Mouse (Mus musculus): Measurements from ENCODE around the gene Mgarp. TPM values are rescaled to one million over a fixed set of nuclear protein-coding genes. Genes with fewer than 3 reads are reported as not detected.
"Not testable (repeated sequence)": the region's sequence is repeated elsewhere in the genome, so short reads cannot be mapped to it uniquely, and the experiment has no call there.

Gene Mgarp
- polyA plus RNA-seq, 1 experiment from 2014 or later: 2.5 TPM

- not testable (repeated sequence) for H3K27me3 ChIP-seq (replicated peaks; ENCODE audit: control insufficient read depth, insufficient read depth, low read length); H3K9me3 ChIP-seq (ENCODE audit: control insufficient read depth, low read length); H3K36me3 ChIP-seq (ENCODE audit: control insufficient read depth, insufficient read depth, low read length); H3K9ac ChIP-seq (ENCODE audit: low read depth, low read length); H3K4me1 ChIP-seq (ENCODE audit: control insufficient read depth, insufficient read depth, low read length); ATAC-seq (ENCODE audit: low read depth); H3K4me2 ChIP-seq (ENCODE audit: low read depth, low read length); DNase-seq (ENCODE audit: low spot score); H3K27ac ChIP-seq (replicated peaks; ENCODE audit: low read depth, low read length); H3K4me3 ChIP-seq (ENCODE audit: low read depth, low read length)
- WGBS: 94% methylated on average over 3 of the region's 3 CpGs
Measured at GRCm38 (mm10) chr3:51393018-51393417, 3.5 kb downstream of the Mgarp start.

GRCm38 (mm10) chr3:51391591-51391990 is 4.9 kb downstream of the Mgarp start:
- no peak overlapping the region for H3K27ac ChIP-seq (replicated peaks; ENCODE audit: low read depth, low read length)
- H3K9me3 ChIP-seq (ENCODE audit: control insufficient read depth, low read length): no peaks in the 10 kb centered on the region
- DNase-seq (ENCODE audit: low spot score) (no peak), ATAC-seq (ENCODE audit: low read depth) (no peak)
- H3K4me2 ChIP-seq (ENCODE audit: low read depth, low read length): no peak overlapping the region
- 84% methylated on average over 5 of the region's 5 CpGs for WGBS
- no peak overlapping the region for H3K9ac ChIP-seq (ENCODE audit: low read depth, low read length)
- peaks cover 9% of the 10 kb centered on the region for H3K27me3 ChIP-seq (replicated peaks; ENCODE audit: control insufficient read depth, insufficient read depth, low read length)
- H3K36me3 ChIP-seq (ENCODE audit: control insufficient read depth, insufficient read depth, low read length): no peaks in the 10 kb centered on the region
- H3K4me1 ChIP-seq (ENCODE audit: control insufficient read depth, insufficient read depth, low read length): peaks cover 3% of the 10 kb centered on the region; the same call in 1 of the 2 replicates
- no peak overlapping the region for H3K4me3 ChIP-seq (ENCODE audit: low read depth, low read length)

- H3K27ac ChIP-seq (replicated peaks; ENCODE audit: low read depth, low read length): no peak overlapping the region
- no peaks in the 10 kb centered on the region for H3K36me3 ChIP-seq (ENCODE audit: control insufficient read depth, insufficient read depth, low read length)
- H3K9ac ChIP-seq (ENCODE audit: low read depth, low read length): no peak overlapping the region
- H3K4me2 ChIP-seq (ENCODE audit: low read depth, low read length): no peak overlapping the region
- WGBS: 82% methylated on average over 5 of the region's 5 CpGs
- H3K4me3 ChIP-seq (ENCODE audit: low read depth, low read length): no peak overlapping the region
- peaks cover 3% of the 10 kb centered on the region; the same call in 1 of the 2 replicates for H3K4me1 ChIP-seq (ENCODE audit: control insufficient read depth, insufficient read depth, low read length)
- ATAC-seq (ENCODE audit: low read depth) (no peak), DNase-seq (ENCODE audit: low spot score) (no peak)
- H3K9me3 ChIP-seq (ENCODE audit: control insufficient read depth, low read length): no peaks in the 10 kb centered on the region
- H3K27me3 ChIP-seq (replicated peaks; ENCODE audit: control insufficient read depth, insufficient read depth, low read length): peaks cover 9% of the 10 kb centered on the region
Measured at GRCm38 (mm10) chr3:51391095-51391494, 5.4 kb downstream of the Mgarp start.

- no peak overlapping the region for H3K27ac ChIP-seq (replicated peaks; ENCODE audit: low read depth, low read length)
- no peak for ATAC-seq (ENCODE audit: low read depth)
- DNase-seq (ENCODE audit: low spot score): no peak
- WGBS: 3% methylated on average over 13 of the region's 13 CpGs
- H3K9ac ChIP-seq (ENCODE audit: low read depth, low read length): peak overlapping the region; percentile 28; the same call in 1 of the 2 replicates
- peak overlapping the region; percentile 18; the same call in 1 of the 2 replicates for H3K4me3 ChIP-seq (ENCODE audit: low read depth, low read length)
- no peaks in the 10 kb centered on the region for H3K36me3 ChIP-seq (ENCODE audit: control insufficient read depth, insufficient read depth, low read length)
- H3K27me3 ChIP-seq (replicated peaks; ENCODE audit: control insufficient read depth, insufficient read depth, low read length): no peaks in the 10 kb centered on the region
- no peaks in the 10 kb centered on the region for H3K9me3 ChIP-seq (ENCODE audit: control insufficient read depth, low read length)
- H3K4me1 ChIP-seq (ENCODE audit: control insufficient read depth, insufficient read depth, low read length): 0 out of 2 replicates have a peak, but pooled peaks cover 3% of the 10 kb centered on the region
- H3K4me2 ChIP-seq (ENCODE audit: low read depth, low read length): peak overlapping the region; percentile 51
Measured at GRCm38 (mm10) chr3:51388904-51389303, 7.6 kb downstream of the Mgarp start.

GRCm38 (mm10) chr3:51387868-51388381 is 8.6 kb downstream of the Mgarp start:
- Histone ChIP-seq H3K4me3 (ENCODE audit: low read depth, low read length) (no peak overlapping the region), H3K4me1 (ENCODE audit: control insufficient read depth, insufficient read depth, low read length) (0 out of 2 replicates have a peak, but pooled peaks cover 3% of the 10 kb centered on the region), H3K27ac (replicated peaks; ENCODE audit: low read depth, low read length) (no peak overlapping the region), H3K27me3 (replicated peaks; ENCODE audit: control insufficient read depth, insufficient read depth, low read length) (no peaks in the 10 kb centered on the region), H3K36me3 (ENCODE audit: control insufficient read depth, insufficient read depth, low read length) (no peaks in the 10 kb centered on the region), H3K9me3 (ENCODE audit: control insufficient read depth, low read length) (no peaks in the 10 kb centered on the region), H3K9ac (ENCODE audit: low read depth, low read length) (no peak overlapping the region), H3K4me2 (ENCODE audit: low read depth, low read length) (no peak overlapping the region)
- DNase-seq (ENCODE audit: low spot score): no peak
- ATAC-seq (ENCODE audit: low read depth): no peak
- WGBS: 64% methylated on average over 8 of the region's 8 CpGs

- WGBS: 84% methylated on average over 3 of the region's 3 CpGs
- Histone ChIP-seq H3K9me3 (ENCODE audit: control insufficient read depth, low read length) (no peaks in the 10 kb centered on the region), H3K4me2 (ENCODE audit: low read depth, low read length) (no peak overlapping the region), H3K27ac (replicated peaks; ENCODE audit: low read depth, low read length) (no peak overlapping the region), H3K36me3 (ENCODE audit: control insufficient read depth, insufficient read depth, low read length) (no peaks in the 10 kb centered on the region), H3K4me1 (ENCODE audit: control insufficient read depth, insufficient read depth, low read length) (0 out of 2 replicates have a peak, but pooled peaks cover 3% of the 10 kb centered on the region), H3K9ac (ENCODE audit: low read depth, low read length) (no peak overlapping the region), H3K4me3 (ENCODE audit: low read depth, low read length) (no peak overlapping the region), H3K27me3 (replicated peaks; ENCODE audit: control insufficient read depth, insufficient read depth, low read length) (no peaks in the 10 kb centered on the region)
- DNase-seq (ENCODE audit: low spot score) (no peak), ATAC-seq (ENCODE audit: low read depth) (no peak)
Measured at GRCm38 (mm10) chr3:51387134-51387451, 9.4 kb downstream of the Mgarp start.

- Histone ChIP-seq H3K27ac (replicated peaks; ENCODE audit: low read depth, low read length) (no peak overlapping the region), H3K4me2 (ENCODE audit: low read depth, low read length) (no peak overlapping the region), H3K27me3 (replicated peaks; ENCODE audit: control insufficient read depth, insufficient read depth, low read length) (no peaks in the 10 kb centered on the region), H3K36me3 (ENCODE audit: control insufficient read depth, insufficient read depth, low read length) (no peaks in the 10 kb centered on the region), H3K9me3 (ENCODE audit: control insufficient read depth, low read length) (no peaks in the 10 kb centered on the region), H3K4me1 (ENCODE audit: control insufficient read depth, insufficient read depth, low read length) (0 out of 2 replicates have a peak, but pooled peaks cover 3% of the 10 kb centered on the region), H3K9ac (ENCODE audit: low read depth, low read length) (no peak overlapping the region), H3K4me3 (ENCODE audit: low read depth, low read length) (no peak overlapping the region)
- WGBS: 34% methylated on average over 12 of the region's 12 CpGs
- DNase-seq (ENCODE audit: low spot score): peak; percentile 73
- ATAC-seq (ENCODE audit: low read depth): 0 out of 2 replicates have a peak, but pooled peaks have one; percentile 57
Measured at GRCm38 (mm10) chr3:51386441-51387133, 10.0 kb downstream of the Mgarp start.

- Histone ChIP-seq H3K27ac (replicated peaks; ENCODE audit: low read depth, low read length) (no peak overlapping the region), H3K4me3 (ENCODE audit: low read depth, low read length) (no peak overlapping the region), H3K36me3 (ENCODE audit: control insufficient read depth, insufficient read depth, low read length) (no peaks in the 10 kb centered on the region), H3K9ac (ENCODE audit: low read depth, low read length) (no peak overlapping the region), H3K9me3 (ENCODE audit: control insufficient read depth, low read length) (no peaks in the 10 kb centered on the region), H3K4me1 (ENCODE audit: control insufficient read depth, insufficient read depth, low read length) (0 out of 2 replicates have a peak, but pooled peaks cover 3% of the 10 kb centered on the region), H3K4me2 (ENCODE audit: low read depth, low read length) (no peak overlapping the region), H3K27me3 (replicated peaks; ENCODE audit: control insufficient read depth, insufficient read depth, low read length) (no peaks in the 10 kb centered on the region)
- ATAC-seq (ENCODE audit: low read depth): peak; percentile 67; the same call in 1 of the 2 replicates
- DNase-seq (ENCODE audit: low spot score): peak; percentile 70
- 72% methylated on average over 12 of the region's 12 CpGs for WGBS
Measured at GRCm38 (mm10) chr3:51383409-51383808, 13.1 kb downstream of the Mgarp start.

GRCm38 (mm10) chr3:51380660-51381014 is 15.9 kb downstream of the Mgarp start:
- H3K4me1 ChIP-seq (ENCODE audit: control insufficient read depth, insufficient read depth, low read length): no peaks in the 10 kb centered on the region; the same call in 1 of the 2 replicates
- 70% methylated on average over 2 of the region's 5 CpGs for WGBS

More at GRCm38 (mm10) chr3:51380660-51381014, 15.9 kb downstream of the Mgarp start:
- Histone ChIP-seq H3K4me3 (ENCODE audit: low read depth, low read length) (no peak overlapping the region), H3K9ac (ENCODE audit: low read depth, low read length) (no peak overlapping the region), H3K36me3 (ENCODE audit: control insufficient read depth, insufficient read depth, low read length) (no peaks in the 10 kb centered on the region), H3K27ac (replicated peaks; ENCODE audit: low read depth, low read length) (no peak overlapping the region), H3K27me3 (replicated peaks; ENCODE audit: control insufficient read depth, insufficient read depth, low read length) (no peaks in the 10 kb centered on the region), H3K4me2 (ENCODE audit: low read depth, low read length) (no peak overlapping the region), H3K9me3 (ENCODE audit: control insufficient read depth, low read length) (no peaks in the 10 kb centered on the region)
- no peak for ATAC-seq (ENCODE audit: low read depth)
- no peak for DNase-seq (ENCODE audit: low spot score)
